Mouse (Mus musculus) MEL (cell line): ENCODE measurements around the gene Lig4. TPM values are rescaled to one million over a fixed set of nuclear protein-coding genes. Genes with fewer than 3 reads are reported as not detected.

Experiments
- DNase-seq: peaks from one replicate; pipeline ENCODE4 v3.0.0; 2011; ENCODE audit warnings: low read depth, low spot score
- H3K27ac ChIP-seq: 2 replicates; pipeline ENCODE4 v1.5.1; 2012; ENCODE audit warnings: low read depth, mild to moderate bottlenecking, control low read depth, low read length, moderate library complexity; ENCODE audit not compliant: control insufficient read depth
- H3K27me3 ChIP-seq, 2 experiments: fragments of 150-350 bp in 1 of 2; sonication (generic) in 1 of 2; 2 replicates each; pipeline ENCODE4 v1.6.1; 2012; ENCODE audit warnings: low read length in 2 of 2, mild to moderate bottlenecking in 2 of 2, improper control_type of control experiment in 1 of 2, moderate library complexity in 1 of 2; ENCODE audit not compliant: insufficient read depth in 2 of 2, control insufficient read depth in 1 of 2
- H3K36me3 ChIP-seq, 2 experiments: 2 replicates each; pipeline ENCODE4 v1.6.1; 2012 to 2014; ENCODE audit warnings: low read length in 2 of 2, improper control_type of control experiment in 1 of 2, inconsistent platforms in 1 of 2, mild to moderate bottlenecking in 1 of 2; ENCODE audit not compliant: insufficient read depth in 2 of 2, control insufficient read depth in 1 of 2
- H3K4me1 ChIP-seq, 2 experiments: fragments of 150-350 bp in 1 of 2; sonication (generic) in 1 of 2; 2 replicates each; pipeline ENCODE4 v1.6.1; 2012; ENCODE audit warnings: low read length in 2 of 2, improper control_type of control experiment in 1 of 2, mild to moderate bottlenecking in 1 of 2; ENCODE audit not compliant: insufficient read depth in 2 of 2, control insufficient read depth in 1 of 2
- H3K4me3 ChIP-seq, 2 experiments: fragments of 150-350 bp in 1 of 2; sonication (generic) in 1 of 2; 2 replicates each; pipeline ENCODE4 v1.5.1; 2012; ENCODE audit warnings: low read depth in 2 of 2, low read length in 2 of 2, mild to moderate bottlenecking in 2 of 2, moderate library complexity in 2 of 2, control low read depth in 1 of 2, improper control_type of control experiment in 1 of 2; ENCODE audit not compliant: control insufficient read depth in 1 of 2, insufficient read depth in 1 of 2
- H3K79me2 ChIP-seq: 2 replicates; pipeline ENCODE4 v1.6.1; 2012; ENCODE audit warnings: mild to moderate bottlenecking, low read length, moderate library complexity; ENCODE audit not compliant: control insufficient read depth, poor library complexity, insufficient read depth
- H3K9ac ChIP-seq: 2 replicates; pipeline ENCODE4 v1.6.1; 2012; ENCODE audit warnings: low read depth, mild to moderate bottlenecking, control low read depth, low read length, moderate library complexity; ENCODE audit not compliant: control insufficient read depth, poor library complexity, severe bottlenecking
- H3K9me3 ChIP-seq: fragments of 150-350 bp; sonication (generic); replicated peaks from 2 replicates; pipeline ENCODE4 v1.6.1; 2012; ENCODE audit warnings: mild to moderate bottlenecking, low read length, improper control_type of control experiment, moderate library complexity; ENCODE audit not compliant: insufficient read depth
- CHD2 ChIP-seq: IDR thresholded peaks from 2 replicates; pipeline ENCODE4 v1.6.1; 2011; ENCODE audit warnings: low read length, improper control_type of control experiment
- CTCF ChIP-seq, 3 experiments: IDR thresholded peaks in 2 of 3; conservative IDR thresholded peaks in 1 of 3; 2 replicates each; pipeline ENCODE4 v1.5.1; 2011 to 2012; ENCODE audit warnings: low read length in 3 of 3, low read depth in 2 of 3, mild to moderate bottlenecking in 2 of 3, improper control_type of control experiment in 1 of 3, inconsistent platforms in 1 of 3, mixed read lengths in 1 of 3, moderate library complexity in 1 of 3; ENCODE audit not compliant: control insufficient read depth in 1 of 3, insufficient read depth in 1 of 3, poor library complexity in 1 of 3, severe bottlenecking in 1 of 3
- ELF1 ChIP-seq: IDR thresholded peaks from 2 replicates; pipeline ENCODE4 v1.6.1; 2014; ENCODE audit warnings: low read depth, mild to moderate bottlenecking, inconsistent platforms, low read length, improper control_type of control experiment, moderate library complexity
- ETS1 ChIP-seq: IDR thresholded peaks from 2 replicates; pipeline ENCODE4 v1.6.1; 2012; ENCODE audit warnings: low read depth, mild to moderate bottlenecking, inconsistent platforms, low read length, improper control_type of control experiment, moderate library complexity
- HCFC1 ChIP-seq: IDR thresholded peaks from 2 replicates; pipeline ENCODE4 v1.6.1; 2012; ENCODE audit warnings: low read depth, mild to moderate bottlenecking, inconsistent platforms, low read length, improper control_type of control experiment, moderate library complexity
- MYB ChIP-seq: IDR thresholded peaks from 2 replicates; pipeline ENCODE4 v1.6.1; 2011; ENCODE audit warnings: mild to moderate bottlenecking, low read depth, low read length, improper control_type of control experiment
- NELFE ChIP-seq: IDR thresholded peaks from 2 replicates; pipeline ENCODE4 v1.6.1; 2011; ENCODE audit warnings: low read depth, low read length, improper control_type of control experiment
- POLR2AphosphoS2 ChIP-seq: IDR thresholded peaks from 2 replicates; pipeline ENCODE4 v1.6.1; 2011; ENCODE audit warnings: low read length, improper control_type of control experiment
- RAD21 ChIP-seq: IDR thresholded peaks from 2 replicates; pipeline ENCODE4 v1.6.1; 2011; ENCODE audit warnings: mild to moderate bottlenecking, low read depth, low read length, improper control_type of control experiment
- RCOR1 ChIP-seq: IDR thresholded peaks from 2 replicates; pipeline ENCODE4 v1.6.1; 2012; ENCODE audit warnings: low read depth, mild to moderate bottlenecking, inconsistent platforms, low read length, improper control_type of control experiment
- SMC3 ChIP-seq: IDR thresholded peaks from 2 replicates; pipeline ENCODE4 v1.6.1; 2011; ENCODE audit warnings: low read depth, low read length, improper control_type of control experiment
- TBP ChIP-seq: IDR thresholded peaks from 2 replicates; pipeline ENCODE4 v1.8.0; 2011; ENCODE audit warnings: low read depth, low read length, improper control_type of control experiment
- TCF12 ChIP-seq: IDR thresholded peaks from 2 replicates; pipeline ENCODE4 v1.6.1; 2014; ENCODE audit warnings: low read depth, mild to moderate bottlenecking, inconsistent platforms, low read length, improper control_type of control experiment, moderate library complexity
- USF1 ChIP-seq: IDR thresholded peaks from 2 replicates; pipeline ENCODE4 v1.6.1; 2014; ENCODE audit warnings: low read depth, mild to moderate bottlenecking, inconsistent platforms, low read length, improper control_type of control experiment, moderate library complexity
- USF2 ChIP-seq, 2 experiments: IDR thresholded peaks; 2 replicates each; pipeline ENCODE4 v1.6.1; 2011 to 2012; ENCODE audit warnings: improper control_type of control experiment in 2 of 2, low read length in 2 of 2, borderline replicate concordance in 1 of 2, inconsistent platforms in 1 of 2, low read depth in 1 of 2, mild to moderate bottlenecking in 1 of 2; ENCODE audit not compliant: insufficient read depth in 1 of 2
- ZC3H11A ChIP-seq: IDR thresholded peaks from 2 replicates; pipeline ENCODE4 v1.6.1; 2012; ENCODE audit warnings: low read depth, mild to moderate bottlenecking, inconsistent platforms, low read length, improper control_type of control experiment
- polyA plus RNA-seq, 2 experiments: library from polyadenylated mRNA; stranded (reverse) in 1 of 2; unstranded in 1 of 2; fragments of >175 nt in 1 of 2; fragments of >200 nt in 1 of 2; gene quantifications; 2 replicates each; pipeline versions ENCODE4 v1.2.1 to v1.2.4; 2012; ENCODE audit warnings: low replicate concordance in 2 of 2, low read depth in 1 of 2; ENCODE audit not compliant: insufficient read length in 2 of 2, insufficient read depth in 1 of 2, missing spikeins in 1 of 2
- total RNA-seq: library from RNA; depleted of rRNA; stranded (reverse); fragments of 300-350 nt; gene quantifications from 2 replicates; pipeline ENCODE4 v1.2.3, GENCODE M21; 2012

The Lig4 gene
- total and polyA plus RNA-seq, 3 experiments, result 1.7 to 3.6 TPM; not detected in 1

DNA sequence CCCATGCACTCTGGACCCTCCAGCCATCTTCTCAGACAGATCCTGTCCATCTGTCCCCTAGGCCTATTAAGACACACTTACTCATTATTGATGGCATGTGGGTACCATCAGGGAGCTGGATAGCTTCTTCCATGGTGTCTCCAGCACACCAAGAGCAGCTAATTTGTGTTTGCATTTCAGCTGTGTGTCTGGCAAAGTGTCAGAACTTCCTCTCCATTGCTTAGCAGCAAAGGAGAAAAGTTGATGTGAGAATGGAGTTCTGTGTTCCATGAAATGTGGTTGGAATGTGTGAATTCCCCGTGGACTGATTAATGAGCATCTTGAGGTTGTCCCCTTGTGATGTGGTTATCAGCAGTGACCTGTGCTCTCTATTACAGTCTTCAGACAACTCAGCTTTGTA, 2.3 kb upstream of the Lig4 start:
- H3K9me3 ChIP-seq, result no peaks in the 10 kb centered on the region
- H3K27ac ChIP-seq, result peak overlapping the region; percentile 79
- peak overlapping the region; percentile 34; the same call in 1 of the 2 replicates for H3K9ac ChIP-seq
- H3K27me3 ChIP-seq, result no peaks in the 10 kb centered on the region
- H3K4me3 ChIP-seq, result peak overlapping the region; percentile 3 to 10; a peak in 2 of 4 replicates
- H3K79me2 ChIP-seq, result peaks cover 57% of the 10 kb centered on the region
- TF ChIP-seq TBP (no peak), RCOR1 (no peak), NELFE (no peak), USF1 (no peak), ZC3H11A (no peak), RAD21 (no peak), MYB (no peak), SMC3 (no peak), ELF1 (no peak), CHD2 (no peak), TCF12 (no peak), HCFC1 (no peak), ETS1 (no peak), CTCF (IDR thresholded peaks at IDR 0.05 in 2 of 3, conservative IDR thresholded peaks at IDR 0.05 in 1 of 3; ENCODE audit: control insufficient read depth in 1 of 3, insufficient read depth in 1 of 3, low read depth in 2 of 3, low read length in 3 of 3, poor library complexity in 1 of 3, severe bottlenecking in 1 of 3) (no peak)
- H3K4me1 ChIP-seq, result peaks cover 0 to 21% of the 10 kb centered on the region in 2 experiments; a peak in 3 of 4 replicates
- peak; percentile 51 for DNase-seq
- peaks cover 0 to 35% of the 10 kb centered on the region in 2 experiments; a peak in 2 of 4 replicates for H3K36me3 ChIP-seq

DNA sequence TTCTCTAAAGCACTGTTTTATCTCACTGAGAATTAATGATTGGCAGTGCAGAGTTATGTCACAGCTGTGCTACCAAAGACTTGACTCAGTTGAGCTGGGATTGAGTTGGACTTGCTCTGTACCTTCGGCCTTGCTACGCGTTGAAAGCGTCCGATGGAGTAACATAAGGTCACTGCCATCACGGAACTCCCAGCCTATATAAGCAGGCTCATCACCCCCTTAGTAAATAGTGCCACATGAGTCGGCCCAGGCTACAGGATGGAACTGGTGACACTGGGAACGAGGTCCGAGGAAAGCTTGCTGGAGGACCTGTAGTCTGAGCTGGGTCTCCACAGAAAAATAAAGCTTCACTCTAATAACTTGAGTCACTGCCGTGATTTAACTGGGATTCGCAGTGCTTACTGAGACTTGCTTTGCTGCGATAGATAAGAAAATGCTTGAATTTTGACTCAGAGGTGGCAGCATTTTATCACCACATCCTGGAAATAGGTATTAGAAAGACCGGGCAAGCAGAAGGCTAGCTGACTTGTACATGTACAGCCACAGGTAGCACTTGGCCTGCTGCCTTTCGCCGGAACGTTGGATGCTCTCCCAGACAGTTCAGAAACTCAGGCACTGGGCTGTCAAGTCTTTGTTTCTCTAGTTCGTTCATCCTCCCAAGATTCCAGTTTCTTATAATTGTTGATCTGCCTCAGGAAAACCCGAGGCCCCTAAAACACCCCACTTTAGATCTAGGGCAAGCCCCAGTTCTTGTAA, 1.2 kb upstream of the Lig4 start:
- Histone ChIP-seq H3K4me3 (peak overlapping the region; percentile 76 to 87), H3K36me3 (peaks cover 0 to 35% of the 10 kb centered on the region in 2 experiments; a peak in 2 of 4 replicates), H3K27me3 (no peaks in the 10 kb centered on the region), H3K9ac (peak overlapping the region; percentile 83), H3K27ac (no peak overlapping the region), H3K79me2 (peaks cover 51% of the 10 kb centered on the region), H3K4me1 (peaks cover 0 to 21% of the 10 kb centered on the region in 2 experiments; a peak in 3 of 4 replicates), H3K9me3 (no peaks in the 10 kb centered on the region)
- TF ChIP-seq RCOR1 (peak; percentile 95), POLR2AphosphoS2 (no peak), SMC3 (no peak), HCFC1 (no peak), USF2 (IDR thresholded peaks at IDR 0.05; ENCODE audit: borderline replicate concordance in 1 of 2, insufficient read depth in 1 of 2, low read depth in 1 of 2, low read length in 2 of 2) (no peak), RAD21 (no peak)
- peak; percentile 19 for DNase-seq
